8 mouse cellular contexts compared by ENCODE assay signal in the genomic region with DNA sequence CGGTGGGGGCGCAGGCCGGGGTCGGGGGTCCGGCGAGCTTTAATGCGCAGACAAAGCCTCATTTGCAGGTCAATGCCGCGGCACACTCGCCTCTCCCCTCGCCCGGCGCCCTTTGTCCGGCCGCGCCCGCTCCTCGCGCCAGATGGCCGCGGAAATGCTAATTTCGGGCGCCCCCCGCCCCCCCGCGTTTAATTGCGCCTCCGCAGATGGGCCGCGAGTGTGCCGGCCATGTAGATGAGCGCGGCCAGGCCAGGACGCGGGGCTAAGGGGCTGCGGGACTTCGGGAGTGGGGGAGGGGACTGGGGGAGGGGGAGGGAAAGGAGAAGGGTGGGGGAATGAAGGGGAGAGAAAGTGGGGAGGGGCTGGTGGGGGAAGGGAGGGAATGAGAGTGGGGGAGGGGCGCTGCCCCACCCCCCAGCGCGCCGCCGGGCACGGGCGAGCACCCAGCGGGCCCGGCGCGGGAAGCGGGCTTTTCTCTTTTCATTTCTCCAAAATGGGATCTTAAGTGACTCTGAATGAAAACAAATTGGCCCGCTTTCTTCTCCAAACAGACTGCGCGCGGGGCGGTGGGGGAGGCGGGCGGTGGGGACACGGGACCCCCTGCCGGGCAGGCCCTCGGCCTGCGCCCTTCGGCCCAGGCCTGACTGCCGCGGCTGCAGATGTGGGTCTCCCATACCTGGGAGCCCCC. TPM values are rescaled to one million over a fixed set of nuclear protein-coding genes. Genes with fewer than 3 reads are reported as not detected.
DNase-seq lines count a peak whose midpoint lies in the region; ATAC-seq and TF ChIP-seq lines count a peak whose summit lies in the region.

No protein-coding gene starts in this region.

- peak overlapping the region; percentile 89 for H3K4me2 ChIP-seq in limb, embryonic 13.5 days (replicated peaks)

- H3K27ac ChIP-seq in ES-Bruce4 (ENCODE audit: insufficient read depth, low read length) = no peak overlapping the region
- peak overlapping the region; percentile 75 for H3K27ac ChIP-seq in limb, embryonic 13.5 days

- peak; percentile 48; the same call in 1 of the 2 replicates for ATAC-seq in limb, embryonic 13.5 days (ENCODE audit: low FRiP score, low read depth)

- DNase-seq in adrenal gland, postnatal 14 days = peak; percentile 33
- no peak for DNase-seq in adrenal gland, adult 8-10 months
- peak; percentile 31 for DNase-seq in forelimb bud, embryonic 11.5 days (ENCODE audit: low read depth, low spot score)
- peak; percentile 75 for DNase-seq in retina, embryonic 14.5 days (ENCODE audit: low spot score)
- no peak for DNase-seq in urinary bladder, adult 18-20 months (ENCODE audit: low spot score in 2 of 2)
- DNase-seq in urinary bladder, postnatal 25 days (ENCODE audit: low spot score) = no peak

- H3K9me3 ChIP-seq in ES-Bruce4 (replicated peaks; ENCODE audit: control insufficient read depth, insufficient read depth, low read length, poor library complexity, severe bottlenecking) = no peaks in the 10 kb centered on the region
- H3K9me3 ChIP-seq in limb, embryonic 13.5 days = no peaks in the 10 kb centered on the region

- whole genome bisulfite sequencing in limb, embryonic 13.5 days = under 1% methylated on average over 53 of the region's 63 CpGs

- peak overlapping the region; percentile 22 for H3K4me3 ChIP-seq in ES-Bruce4 (ENCODE audit: low read depth, low read length)
- peak overlapping the region; percentile 52 for H3K4me3 ChIP-seq in limb, embryonic 13.5 days

- no peaks in the 10 kb centered on the region for H3K36me3 ChIP-seq in ES-Bruce4 (ENCODE audit: control insufficient read depth, insufficient read depth, low read length, poor library complexity, severe bottlenecking)
- no peaks in the 10 kb centered on the region for H3K36me3 ChIP-seq in limb, embryonic 13.5 days

- 0 out of 2 replicates have a peak, but pooled peaks cover 4% of the 10 kb centered on the region for H3K27me3 ChIP-seq in ES-Bruce4 (ENCODE audit: control insufficient read depth, insufficient read depth, low read length, poor library complexity, severe bottlenecking)
- peaks cover 10% of the 10 kb centered on the region for H3K27me3 ChIP-seq in limb, embryonic 13.5 days

- no peak overlapping the region for H3K9ac ChIP-seq in ES-Bruce4 (ENCODE audit: low read depth, poor library complexity, severe bottlenecking)
- H3K9ac ChIP-seq in limb, embryonic 13.5 days = peak overlapping the region; percentile 82

- no peak for TF ChIP-seq POLR2A in ES-Bruce4 (IDR thresholded peaks at IDR 0.05; ENCODE audit: insufficient read depth, low read length)

- no peak for TF ChIP-seq CTCF in ES-Bruce4 (IDR thresholded peaks at IDR 0.05; ENCODE audit: low read depth, low read length)

- TF ChIP-seq EP300 in ES-Bruce4 (IDR thresholded peaks at IDR 0.05; ENCODE audit: insufficient read depth, low read depth, low read length) = 0 out of 2 replicates have a peak, but pooled peaks have one; percentile 5

- H3K4me1 ChIP-seq in ES-Bruce4 (ENCODE audit: control insufficient read depth, insufficient read depth, low read length) = peaks cover 2% of the 10 kb centered on the region
- peaks cover 25% of the 10 kb centered on the region for H3K4me1 ChIP-seq in limb, embryonic 13.5 days

RNA-seq across cellular contexts. Expression of a gene that starts 22.8 kb away (rescaled TPM):
- 321 and 419 TPM in 2 replicates for total RNA-seq in adrenal gland, postnatal 14 days (2021)
- total RNA-seq in adrenal gland, adult 8-10 months (2022) = 1,000 to 10,000 TPM in 1 of 4 experiments, 100 to 1,000 TPM in 3; 211 to 1,262 (median 590) TPM
- 23.4 and 24.2 TPM in 2 replicates for polyA plus RNA-seq in ES-Bruce4 (2011; ENCODE audit: insufficient read depth, insufficient read length, low read depth, missing spikeins)
- polyA plus RNA-seq in limb, embryonic 13.5 days (2015; fragmentation: Nextera tagmentation; extraction: Ambion mirVana) = 1,335 and 1,388 TPM in 2 replicates

RNA-seq across cellular contexts. Expression of a gene that starts 35.5 kb away (rescaled TPM):
- 1.8 and 11.3 TPM in 2 replicates for total RNA-seq in adrenal gland, postnatal 14 days (2021)
- 1 to 10 TPM; 2.7 to 5.5 (median 3.6) TPM for total RNA-seq in adrenal gland, adult 8-10 months (2022)
- polyA plus RNA-seq in ES-Bruce4 (2011; ENCODE audit: insufficient read depth, insufficient read length, low read depth, missing spikeins) = 4.5 and 5.0 TPM in 2 replicates
- 1.4 and 1.5 TPM in 2 replicates for polyA plus RNA-seq in limb, embryonic 13.5 days (2015; fragmentation: Nextera tagmentation; extraction: Ambion mirVana)

Comparison
In these comparisons a context has a peak if more than half of its experiments do, and no peak if none do; other contexts are left out.
1. DNase-seq: peak in adrenal gland, postnatal 14 days (single experiment), forelimb bud, embryonic 11.5 days (single experiment) and retina, embryonic 14.5 days (single experiment); none in adrenal gland, adult 8-10 months (single experiment), urinary bladder, adult 18-20 months (0 of 2) and urinary bladder, postnatal 25 days (single experiment).